Mouse (Mus musculus) 416B (cell line): ENCODE results near the gene Elmod2.

Experiments used
- DNase-seq: peaks from one replicate; pipeline ENCODE4 v3.0.0; 2011; ENCODE audit warnings: low read depth

The Elmod2 gene

DNA sequence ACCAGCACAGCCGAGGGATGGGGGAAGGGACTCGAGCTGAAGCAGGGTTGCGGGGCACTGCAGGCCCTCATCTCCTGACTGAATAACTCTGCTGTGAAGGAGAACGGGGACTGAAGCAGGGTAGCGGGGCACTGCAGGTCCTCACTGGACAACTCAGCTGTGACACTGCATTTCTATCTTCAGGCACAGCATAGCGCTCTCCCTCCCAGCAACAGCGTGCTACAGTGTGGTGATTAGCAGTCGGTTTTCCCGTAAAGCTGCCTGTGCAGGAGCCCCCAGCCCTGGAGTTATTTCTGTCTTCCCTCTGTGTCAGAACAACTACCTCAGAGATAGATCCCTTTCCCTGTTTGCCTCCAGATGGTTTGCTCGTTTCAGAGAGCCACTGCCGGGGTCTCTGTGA, 57.8 kb downstream of the Elmod2 start:
- no peak for DNase-seq

DNA sequence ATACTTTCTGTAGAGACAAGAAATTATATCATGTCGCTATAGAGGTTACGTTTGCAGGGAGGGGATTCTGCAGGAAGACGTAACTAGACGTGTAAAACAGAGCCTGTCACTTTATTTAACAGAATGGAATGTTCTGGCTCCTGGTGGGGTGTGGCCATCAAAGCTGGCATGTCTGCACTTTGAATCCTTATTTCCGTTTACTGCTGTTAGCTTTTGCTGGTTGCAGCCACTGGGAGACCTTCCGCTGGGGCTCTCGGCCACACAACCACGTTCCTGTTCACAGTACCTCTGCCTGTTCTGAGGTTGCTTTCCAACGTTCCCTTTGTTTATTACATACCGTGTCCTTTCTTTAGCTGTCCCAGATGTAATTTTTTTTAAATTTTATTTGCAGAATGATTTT, 59.8 kb downstream of the Elmod2 start:
- DNase-seq: no peak

DNA sequence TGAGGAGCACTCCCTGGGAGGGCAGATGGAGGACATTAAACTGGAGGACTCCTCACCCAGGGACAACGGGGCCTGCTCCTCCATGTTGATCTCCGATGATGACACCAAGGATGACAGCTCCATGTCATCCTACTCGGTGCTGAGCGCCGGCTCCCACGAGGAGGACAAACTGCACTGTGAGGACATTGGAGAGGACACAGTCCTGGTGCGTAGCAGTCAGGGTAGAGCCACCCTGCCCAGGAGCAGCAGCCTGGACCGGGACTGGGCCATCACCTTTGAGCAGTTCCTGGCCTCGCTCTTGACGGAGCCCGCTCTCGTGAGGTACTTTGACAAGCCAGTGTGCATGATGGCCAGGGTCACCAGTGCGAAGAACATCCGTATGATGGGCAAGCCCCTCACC, 61.1 kb downstream of the Elmod2 start:
- no peak for DNase-seq
